Mouse (Mus musculus) midbrain, embryonic 14.5 days (tissue): ENCODE data around the gene Dock10. TPM values are rescaled to one million over a fixed set of nuclear protein-coding genes. Genes with fewer than 3 reads are reported as not detected.

Source experiments
- ATAC-seq: fragments of 200-750 bp; cut with Nextera tagmentation; 2 replicates; pipeline ENCODE4 v1.8.0; 2017; ENCODE audit warnings: moderate number of reproducible peaks, moderate library complexity; ENCODE audit not compliant: low FRiP score, low TSS enrichment
- DNase-seq: peaks from one replicate; pipeline ENCODE4 v3.0.0-alpha.2; 2015
- H3K27ac ChIP-seq: fragments of 300-500 bp; sonication (generic); replicated peaks from 2 replicates; pipeline ENCODE4 v1.5.1; 2014; ENCODE audit warnings: mild to moderate bottlenecking, low read depth, low read length, moderate library complexity
- H3K27me3 ChIP-seq: fragments of 300-500 bp; sonication (generic); 2 replicates; pipeline ENCODE4 v1.6.1; 2014; ENCODE audit warnings: low read length, control low read depth, mixed read lengths; ENCODE audit not compliant: control insufficient read depth, insufficient read depth
- H3K36me3 ChIP-seq: fragments of 300-500 bp; sonication (generic); 2 replicates; pipeline ENCODE4 v1.6.1; 2014; ENCODE audit warnings: low read length, control low read depth; ENCODE audit not compliant: control insufficient read depth, insufficient read depth
- H3K4me1 ChIP-seq: fragments of 300-500 bp; sonication (generic); 2 replicates; pipeline ENCODE4 v1.6.1; 2014; ENCODE audit warnings: mild to moderate bottlenecking, antibody characterized with exemption, low read length, control low read depth; ENCODE audit not compliant: control insufficient read depth, insufficient read depth
- H3K4me2 ChIP-seq: fragments of 300-500 bp; sonication (generic); 2 replicates; pipeline ENCODE4 v1.6.1; 2014; ENCODE audit warnings: mild to moderate bottlenecking, low read length, moderate library complexity
- H3K4me3 ChIP-seq: fragments of 300-500 bp; sonication (generic); replicated peaks from 2 replicates; pipeline ENCODE4 v1.5.1; 2014; ENCODE audit warnings: low read depth, low read length
- H3K9ac ChIP-seq: fragments of 300-500 bp; sonication (generic); replicated peaks from 2 replicates; pipeline ENCODE4 v1.6.1; 2014; ENCODE audit warnings: mild to moderate bottlenecking, low read length, moderate library complexity
- H3K9me3 ChIP-seq: fragments of 300-500 bp; sonication (generic); 2 replicates; pipeline ENCODE4 v1.6.1; 2016; ENCODE audit warnings: low read length, control low read depth, mixed read lengths; ENCODE audit not compliant: control insufficient read depth
- WGBS: fragments of 180-500 bp; shearing (Covaris S2); extraction: QIAGEN DNeasy Blood & Tissue Kit; methylation state at CpG from one replicate; pipeline ENCODE4 v1.1.7; 2014; 5-methylcytosine and 5-hydroxymethylcytosine counted together
- polyA plus RNA-seq: library from polyadenylated mRNA; unstranded; fragments of >200 nt; fragmentation: Nextera tagmentation; extraction: Ambion mirVana; gene quantifications from 2 replicates; pipeline ENCODE4 v1.2.1, GENCODE M21; 2014

Gene Dock10
- polyA plus RNA-seq, 1 experiment from 2014 or later = 3.1 TPM

- 94% methylated on average over 1 of the region's 1 CpGs for WGBS
- Histone ChIP-seq H3K9me3 (no peaks in the 10 kb centered on the region), H3K4me2 (no peak overlapping the region), H3K4me1 (no peaks in the 10 kb centered on the region), H3K36me3 (no peaks in the 10 kb centered on the region), H3K27ac (no peak overlapping the region), H3K27me3 (no peaks in the 10 kb centered on the region), H3K4me3 (no peak overlapping the region), H3K9ac (no peak overlapping the region)
- no peak for DNase-seq
- no peak for ATAC-seq
Measured at GRCm38 (mm10) chr1:80639553-80639952, 118.8 kb downstream of the Dock10 start.

GRCm38 (mm10) chr1:80637214-80637705 is 121.1 kb downstream of the Dock10 start:
- no peak overlapping the region for H3K4me3 ChIP-seq
- WGBS = 80% methylated on average over 4 of the region's 4 CpGs
- H3K9me3 ChIP-seq = no peaks in the 10 kb centered on the region
- H3K4me1 ChIP-seq = no peaks in the 10 kb centered on the region
- DNase-seq (no peak), ATAC-seq (no peak)
- no peak overlapping the region for H3K27ac ChIP-seq
- no peaks in the 10 kb centered on the region for H3K36me3 ChIP-seq
- H3K4me2 ChIP-seq = no peak overlapping the region
- H3K27me3 ChIP-seq = no peaks in the 10 kb centered on the region
- no peak overlapping the region for H3K9ac ChIP-seq

GRCm38 (mm10) chr1:80635825-80636224 is 122.5 kb downstream of the Dock10 start:
- 88% methylated on average over 4 of the region's 4 CpGs for WGBS

GRCm38 (mm10) chr1:80633536-80633935 is 124.8 kb downstream of the Dock10 start:
- no peaks in the 10 kb centered on the region for H3K27me3 ChIP-seq
- no peak for ATAC-seq

More at GRCm38 (mm10) chr1:80635825-80636224, 122.5 kb downstream of the Dock10 start:
- Histone ChIP-seq H3K27ac (no peak overlapping the region), H3K27me3 (no peaks in the 10 kb centered on the region), H3K4me1 (no peaks in the 10 kb centered on the region; the same call in 1 of the 2 replicates), H3K9me3 (no peaks in the 10 kb centered on the region), H3K9ac (no peak overlapping the region), H3K4me2 (no peak overlapping the region), H3K4me3 (no peak overlapping the region), H3K36me3 (no peaks in the 10 kb centered on the region)
- ATAC-seq (no peak), DNase-seq (no peak)

GRCm38 (mm10) chr1:80630179-80631149 is 127.9 kb downstream of the Dock10 start:
- H3K9me3 ChIP-seq = no peaks in the 10 kb centered on the region
- no peaks in the 10 kb centered on the region for H3K27me3 ChIP-seq
- H3K4me1 ChIP-seq = no peaks in the 10 kb centered on the region; the same call in 1 of the 2 replicates
- H3K9ac ChIP-seq = no peak overlapping the region
- H3K4me3 ChIP-seq = no peak overlapping the region
- peak overlapping the region; percentile 63; the same call in 1 of the 2 replicates for H3K27ac ChIP-seq
- ATAC-seq (no peak), DNase-seq (peak; percentile 71)
- H3K4me2 ChIP-seq = no peak overlapping the region
- WGBS = 36% methylated on average over 5 of the region's 5 CpGs
- H3K36me3 ChIP-seq = no peaks in the 10 kb centered on the region

More at GRCm38 (mm10) chr1:80633536-80633935, 124.8 kb downstream of the Dock10 start:
- Histone ChIP-seq H3K36me3 (no peaks in the 10 kb centered on the region), H3K27ac (no peak overlapping the region), H3K9me3 (no peaks in the 10 kb centered on the region), H3K9ac (no peak overlapping the region), H3K4me3 (no peak overlapping the region), H3K4me2 (no peak overlapping the region), H3K4me1 (no peaks in the 10 kb centered on the region; the same call in 1 of the 2 replicates)
- DNase-seq = no peak
- WGBS = 95% methylated on average over 4 of the region's 4 CpGs

GRCm38 (mm10) chr1:80628054-80628453 is 130.3 kb downstream of the Dock10 start:
- Histone ChIP-seq H3K9ac (no peak overlapping the region), H3K36me3 (no peaks in the 10 kb centered on the region), H3K27me3 (no peaks in the 10 kb centered on the region), H3K4me2 (no peak overlapping the region), H3K9me3 (no peaks in the 10 kb centered on the region), H3K4me3 (no peak overlapping the region), H3K4me1 (no peaks in the 10 kb centered on the region; the same call in 1 of the 2 replicates), H3K27ac (no peak overlapping the region)
- no peak for DNase-seq
- ATAC-seq = no peak

- no peaks in the 10 kb centered on the region for H3K27me3 ChIP-seq
- H3K4me2 ChIP-seq = no peak overlapping the region
- WGBS = 95% methylated on average over 4 of the region's 4 CpGs
- H3K4me3 ChIP-seq = no peak overlapping the region
- no peaks in the 10 kb centered on the region for H3K9me3 ChIP-seq
- ATAC-seq (no peak), DNase-seq (no peak)
- no peak overlapping the region for H3K27ac ChIP-seq
- no peaks in the 10 kb centered on the region for H3K36me3 ChIP-seq
- H3K9ac ChIP-seq = no peak overlapping the region
- H3K4me1 ChIP-seq = no peaks in the 10 kb centered on the region; the same call in 1 of the 2 replicates
Measured at GRCm38 (mm10) chr1:80626800-80627199, 131.5 kb downstream of the Dock10 start.

GRCm38 (mm10) chr1:80625371-80625770 is 133.0 kb downstream of the Dock10 start:
- no peaks in the 10 kb centered on the region for H3K9me3 ChIP-seq
- no peak overlapping the region for H3K4me2 ChIP-seq
- H3K4me1 ChIP-seq = no peaks in the 10 kb centered on the region
- no peak for DNase-seq
- no peaks in the 10 kb centered on the region for H3K36me3 ChIP-seq
- ATAC-seq = no peak
- no peak overlapping the region for H3K4me3 ChIP-seq
- H3K9ac ChIP-seq = no peak overlapping the region
- WGBS = 90% methylated on average over 1 of the region's 1 CpGs
- no peaks in the 10 kb centered on the region for H3K27me3 ChIP-seq
- no peak overlapping the region for H3K27ac ChIP-seq
